Mouse (Mus musculus) frontal cortex, postnatal 36 days (tissue): ENCODE results near the gene Cd274.
"Not testable (repeated sequence)": the region's sequence is repeated elsewhere in the genome, so short reads cannot be mapped to it uniquely, and the experiment has no call there.

ENCODE experiments used
- DNase-seq, 2 experiments: peaks; one replicate each; pipeline ENCODE4 v3.0.0; 2022; ENCODE audit warnings: low spot score in 2 of 2

Cd274 gene

DNA sequence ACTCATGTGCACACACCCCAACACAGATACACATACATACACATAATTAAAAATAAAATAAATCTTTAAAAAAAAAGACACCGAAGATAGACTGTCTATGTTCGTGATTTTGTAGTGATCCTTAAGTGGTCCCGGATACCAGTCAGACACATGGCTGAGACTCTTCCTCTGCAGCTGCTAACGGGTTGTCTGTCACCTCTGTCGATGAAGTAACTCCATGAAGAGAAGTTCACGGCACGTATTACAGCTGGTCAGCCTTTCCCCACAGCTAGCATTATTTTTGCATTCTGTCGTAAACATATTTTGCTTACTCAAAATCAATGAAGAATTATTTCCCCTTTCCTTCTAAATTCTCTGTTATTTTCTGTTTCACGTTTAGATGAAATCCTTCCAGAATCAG is 26.1 kb downstream of the Cd274 start:
- DNase-seq: no peak

DNA sequence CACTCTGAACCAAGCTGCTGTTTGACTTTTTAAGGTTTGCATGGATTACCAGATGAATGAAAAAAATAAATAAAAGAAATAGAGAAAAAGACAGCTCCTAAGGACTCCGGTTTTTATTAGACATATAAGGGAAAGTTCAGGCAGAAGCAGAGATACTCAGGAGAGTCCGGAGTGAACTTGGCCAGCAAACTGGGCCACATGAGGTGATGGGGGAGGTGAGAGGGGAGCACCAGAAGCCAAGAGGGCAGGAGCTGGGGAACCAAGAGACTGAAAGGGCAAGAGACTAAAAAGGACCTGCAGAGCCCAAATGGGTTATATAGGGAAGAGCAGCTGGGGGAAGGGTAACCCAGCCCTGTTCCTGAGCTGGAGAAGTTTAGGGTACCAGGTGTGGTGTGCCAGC is 27.5 kb downstream of the Cd274 start:
- DNase-seq: no peak

GRCm38 (mm10) chr19:29396353-29396752 is 29.1 kb downstream of the Cd274 start:
- no peak for DNase-seq

GRCm38 (mm10) chr19:29399786-29400185 is 32.5 kb downstream of the Cd274 start:
- DNase-seq: no peak

GRCm38 (mm10) chr19:29400466-29400865 is 33.2 kb downstream of the Cd274 start:
- no peak for DNase-seq

GRCm38 (mm10) chr19:29402621-29403020 is 35.4 kb downstream of the Cd274 start:
- no peak for DNase-seq

GRCm38 (mm10) chr19:29403251-29403650 is 36.0 kb downstream of the Cd274 start:
- no peak for DNase-seq

GRCm38 (mm10) chr19:29405388-29405787 is 38.1 kb downstream of the Cd274 start:
- peak in 1 of 2 experiments; percentile 15 for DNase-seq

- DNase-seq: no peak
These were observed 39.1 kb downstream of the Cd274 start for GRCm38 (mm10) chr19:29406042-29407017.

DNA sequence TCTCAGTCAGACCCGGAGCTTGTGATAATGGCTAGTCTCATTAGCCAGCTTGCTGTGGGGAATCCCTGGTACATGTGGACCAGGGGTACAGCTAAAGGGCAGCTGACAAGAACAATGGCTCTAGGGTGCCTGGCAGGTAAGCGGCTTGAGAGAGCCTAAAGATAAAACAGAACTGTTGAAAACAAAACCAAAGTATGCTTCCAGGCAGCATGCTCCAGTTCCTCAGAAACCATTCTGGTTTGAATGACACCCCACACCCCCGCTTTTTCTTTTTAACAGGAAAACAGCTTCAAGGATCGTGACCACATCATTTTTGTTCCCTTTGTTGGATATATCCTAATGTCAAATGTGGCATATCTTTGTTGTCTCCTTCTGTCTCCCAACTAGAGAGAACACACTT is 43.4 kb downstream of the Cd274 start, which contains the start of gene Pdcd1lg2:
Gene Pdcd1lg2 (plus strand): TSS at position 301 of the 400 bp plus-strand sequence.
- no peak for DNase-seq

GRCm38 (mm10) chr19:29412476-29413420 is 45.5 kb downstream of the Cd274 start:
- DNase-seq: peak in 1 of 2 experiments; percentile 23

DNA sequence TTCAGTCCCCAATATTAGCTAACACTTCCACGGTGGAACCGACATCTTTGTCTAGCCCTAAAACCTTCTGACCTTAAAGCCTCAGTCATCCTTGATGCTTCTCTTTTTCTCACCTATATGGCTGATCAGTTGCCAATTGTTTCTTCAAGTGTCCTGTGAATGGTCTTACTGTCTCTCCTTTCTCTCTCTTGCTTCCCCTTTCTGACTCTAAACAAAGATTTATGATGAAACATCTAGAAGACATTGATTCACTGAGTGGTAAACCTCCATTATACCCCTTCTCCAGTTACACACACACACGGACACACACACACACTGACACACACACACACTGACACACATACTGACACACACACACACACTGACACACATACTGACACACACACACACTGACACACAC is 47.3 kb downstream of the Cd274 start:
- no peak for DNase-seq

GRCm38 (mm10) chr19:29414917-29415316 is 47.7 kb downstream of the Cd274 start:
- DNase-seq: not testable (repeated sequence)

GRCm38 (mm10) chr19:29416393-29416902 is 49.2 kb downstream of the Cd274 start:
- no peak for DNase-seq

DNA sequence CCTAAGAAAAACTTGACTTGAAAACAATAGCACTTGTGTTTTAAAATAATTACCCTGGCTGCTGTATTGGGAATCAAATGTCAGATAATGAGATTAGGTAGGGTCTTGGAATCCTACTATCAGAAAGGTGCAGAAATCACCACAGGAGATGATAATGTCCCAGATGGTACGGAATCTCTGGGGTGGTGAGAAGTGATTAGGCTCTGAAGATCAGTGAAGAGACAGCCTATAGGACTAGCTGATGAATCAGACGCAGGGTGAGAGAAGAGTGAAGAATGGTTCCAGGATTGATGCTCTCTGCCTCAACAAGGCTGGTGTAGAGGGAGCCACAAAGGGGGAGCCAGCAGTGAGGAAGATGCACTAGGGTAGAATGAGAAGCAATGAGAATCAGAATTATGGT is 49.9 kb downstream of the Cd274 start:
- DNase-seq: no peak

DNA sequence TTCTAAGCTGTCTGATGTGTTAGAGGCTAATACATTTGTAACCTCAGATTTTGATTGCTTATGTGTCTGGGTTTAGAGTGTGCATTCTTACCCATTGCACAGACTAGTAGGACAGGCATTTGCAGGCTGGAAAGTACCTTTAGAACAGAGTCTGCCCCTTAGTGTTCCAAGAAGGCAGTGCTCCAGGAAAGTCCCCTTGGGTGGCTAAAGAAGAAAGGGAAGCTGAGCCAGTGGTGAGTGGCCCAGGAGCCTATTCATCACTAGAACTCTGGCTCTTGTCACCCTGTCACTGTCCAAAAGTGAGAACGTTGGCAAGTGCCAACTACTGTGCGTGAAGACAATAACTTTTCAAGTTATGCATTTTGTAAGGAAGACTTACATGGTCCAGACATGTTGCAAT is 50.6 kb downstream of the Cd274 start:
- no peak for DNase-seq

DNA sequence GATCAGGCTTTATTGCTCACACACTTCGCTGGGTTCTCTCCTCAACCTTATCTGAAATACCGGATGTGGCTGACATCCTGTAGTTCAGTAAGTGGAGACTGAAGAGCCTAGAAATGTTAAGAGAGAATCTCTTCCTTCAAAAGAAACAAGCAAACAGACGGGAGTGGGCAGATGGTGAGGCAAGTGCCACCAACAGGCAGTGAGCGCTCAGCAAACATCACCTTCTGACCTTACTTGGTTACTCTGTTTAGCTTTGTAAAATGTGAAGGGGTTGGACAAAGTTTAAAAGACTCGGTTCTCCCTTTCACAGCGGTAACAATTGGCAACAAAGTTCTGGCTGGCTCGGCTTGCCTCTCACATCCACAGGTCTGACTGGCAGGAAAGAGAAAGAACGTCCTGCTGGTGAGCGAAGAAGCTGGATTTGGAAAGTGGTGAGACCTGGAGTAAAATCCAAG is 51.4 kb downstream of the Cd274 start:
- DNase-seq: no peak

DNA sequence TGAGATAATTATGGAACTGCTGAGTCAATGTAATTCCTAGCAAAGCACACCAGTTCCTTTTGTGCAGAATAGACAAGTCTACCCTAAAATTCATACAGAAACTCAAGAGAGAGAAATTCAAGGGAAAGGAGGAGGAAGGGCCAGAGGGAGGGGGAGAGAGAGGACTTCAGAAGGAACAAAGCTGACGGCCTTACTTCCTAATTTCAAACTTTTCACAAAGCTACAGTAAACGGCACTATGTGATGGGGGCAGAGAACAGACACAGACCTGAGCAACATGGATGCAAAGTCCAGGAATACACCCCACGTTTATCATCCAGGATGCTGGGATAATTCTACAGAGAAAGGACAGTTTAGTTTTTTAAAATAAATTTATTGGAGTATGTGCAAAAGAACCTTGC is 52.3 kb downstream of the Cd274 start:
- DNase-seq: no peak

GRCm38 (mm10) chr19:29419946-29420345 is 52.7 kb downstream of the Cd274 start:
- DNase-seq: no peak

- DNase-seq: no peak
These were observed 53.1 kb downstream of the Cd274 start for GRCm38 (mm10) chr19:29420397-29420796.

DNA sequence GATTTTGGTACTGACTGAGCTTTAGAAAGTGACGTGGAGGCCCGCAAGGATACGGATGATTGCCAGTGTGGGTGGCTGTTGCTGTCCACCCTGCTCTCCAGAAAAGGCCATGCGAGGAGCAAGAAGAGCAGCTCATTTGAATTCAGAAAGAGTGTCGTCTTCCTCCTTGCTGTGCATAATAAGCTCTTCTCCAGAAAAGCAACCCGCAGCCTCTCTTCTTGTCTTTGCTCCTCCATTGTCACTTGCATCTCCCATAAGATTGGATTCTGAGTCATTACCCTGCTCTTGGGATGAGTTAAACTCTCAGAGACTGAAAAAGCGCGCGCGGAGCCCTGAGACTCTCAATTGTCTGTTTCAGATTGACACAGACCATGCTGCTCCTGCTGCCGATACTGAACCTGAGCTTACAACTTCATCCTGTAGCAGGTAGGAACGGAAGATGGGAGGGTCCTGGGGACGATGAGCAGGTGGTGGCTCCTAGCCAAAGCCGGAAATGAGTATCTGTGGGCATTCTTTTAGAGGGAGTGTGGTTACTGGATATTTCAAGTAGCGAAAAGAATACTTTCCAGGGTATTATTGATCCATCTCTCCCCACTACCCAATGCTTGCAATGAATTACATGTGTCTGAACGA is 54.9 kb downstream of the Cd274 start:
- no peak for DNase-seq
